Mouse (Mus musculus): ENCODE measurements at regions not wholly inside any gene's neighbourhood (a gene's known extent, or its start where the extent isn't known, plus 50 kb on each side); places are given as distances from the start of the nearest gene placed in this dataset.
A peak's percentile ranks its signal among the peaks of the same experiment; 100 is the strongest.

DNA sequence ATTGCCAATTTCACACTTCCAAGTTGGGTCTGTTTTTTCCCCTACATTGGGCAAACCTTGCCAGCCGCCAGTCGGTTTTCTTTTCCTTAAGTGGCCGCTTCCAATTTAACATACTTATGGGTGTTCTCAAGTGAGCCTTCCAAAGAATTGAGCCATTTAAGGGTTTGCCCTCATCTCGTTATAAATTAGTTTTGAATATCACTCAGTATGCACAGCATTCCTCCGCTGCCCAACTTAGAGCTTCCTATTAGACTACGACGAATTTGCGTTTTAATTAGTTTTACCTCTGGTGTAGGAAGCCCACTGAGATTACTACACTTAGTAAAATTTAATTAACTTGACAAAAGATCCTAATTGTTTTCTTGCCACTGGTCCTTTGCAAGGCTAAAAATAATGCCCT, 209.9 kb downstream of the Cdh11 start:
- H3K36me3 ChIP-seq: no peaks in the 10 kb centered on the region
- no peaks in the 10 kb centered on the region for H3K9me3 ChIP-seq (replicated peaks)
- no peaks in the 10 kb centered on the region for H3K27me3 ChIP-seq (replicated peaks)
- WGBS: 50% methylated on average over 8 of the region's 8 CpGs
- H3K4me2 ChIP-seq: no peak overlapping the region
- no peak for ATAC-seq (ENCODE audit: low FRiP score)
- H3K9ac ChIP-seq (replicated peaks): no peak overlapping the region
- H3K4me1 ChIP-seq: 0 out of 2 replicates have a peak, but pooled peaks cover 6% of the 10 kb centered on the region
- H3K27ac ChIP-seq (replicated peaks): peak overlapping the region; percentile 33; the same call in 1 of the 2 replicates
- no peak overlapping the region for H3K4me3 ChIP-seq (replicated peaks)

DNA sequence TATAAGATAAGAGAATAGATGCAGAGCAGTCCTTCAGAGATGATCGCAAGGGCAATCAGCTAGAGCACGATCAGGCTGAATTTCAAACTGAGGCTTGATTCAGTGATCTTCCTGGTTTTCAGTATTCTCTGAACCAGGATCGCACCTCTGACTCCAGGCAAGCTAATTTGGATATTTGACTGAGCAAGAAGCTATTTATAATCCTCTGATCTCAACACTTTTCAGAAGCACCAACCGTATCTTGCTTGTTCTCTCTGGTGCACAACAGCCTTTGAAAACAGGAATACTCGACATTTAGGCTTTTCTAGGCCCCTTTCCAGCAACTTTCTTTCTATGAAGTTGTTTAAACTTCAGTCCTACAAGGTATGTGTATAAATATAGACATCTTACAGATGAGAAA, 217.7 kb downstream of the Cdh11 start:
- ATAC-seq (ENCODE audit: low FRiP score): no peak
- Histone ChIP-seq H3K36me3 (no peaks in the 10 kb centered on the region), H3K9ac (replicated peaks) (no peak overlapping the region), H3K4me1 (no peaks in the 10 kb centered on the region), H3K4me2 (no peak overlapping the region), H3K9me3 (replicated peaks) (no peaks in the 10 kb centered on the region), H3K4me3 (replicated peaks) (no peak overlapping the region), H3K27me3 (replicated peaks) (no peaks in the 10 kb centered on the region), H3K27ac (replicated peaks) (no peak overlapping the region)
- 92% methylated on average over 5 of the region's 5 CpGs for WGBS

- Histone ChIP-seq H3K4me3 (replicated peaks) (no peak overlapping the region), H3K9me3 (replicated peaks) (no peaks in the 10 kb centered on the region), H3K4me2 (no peak overlapping the region), H3K4me1 (peaks cover 6% of the 10 kb centered on the region), H3K36me3 (no peaks in the 10 kb centered on the region), H3K9ac (replicated peaks) (no peak overlapping the region), H3K27ac (replicated peaks) (no peak overlapping the region; the same call in 1 of the 2 replicates), H3K27me3 (replicated peaks) (no peaks in the 10 kb centered on the region)
- no peak for ATAC-seq (ENCODE audit: low FRiP score)
- WGBS: 78% methylated on average over 6 of the region's 6 CpGs
Observed at GRCm38 (mm10) chr8:102554213-102554612, 231.2 kb downstream of the Cdh11 start.

- H3K9me3 ChIP-seq (replicated peaks): no peaks in the 10 kb centered on the region
- no peaks in the 10 kb centered on the region for H3K36me3 ChIP-seq
- WGBS: 17% methylated on average over 9 of the region's 9 CpGs
- no peaks in the 10 kb centered on the region for H3K27me3 ChIP-seq (replicated peaks)
- no peak overlapping the region for H3K9ac ChIP-seq (replicated peaks)
- H3K4me1 ChIP-seq: peaks cover 6% of the 10 kb centered on the region
- peak overlapping the region; percentile 56 for H3K27ac ChIP-seq (replicated peaks)
- peak overlapping the region; percentile 1; the same call in 1 of the 2 replicates for H3K4me2 ChIP-seq
- ATAC-seq (ENCODE audit: low FRiP score): no peak
- no peak overlapping the region for H3K4me3 ChIP-seq (replicated peaks)
Observed at GRCm38 (mm10) chr8:102553348-102553935, 232.0 kb downstream of the Cdh11 start.

GRCm38 (mm10) chr8:102538886-102539285, 246.6 kb downstream of the Cdh11 start:
- H3K36me3 ChIP-seq: no peaks in the 10 kb centered on the region
- no peaks in the 10 kb centered on the region for H3K27me3 ChIP-seq (replicated peaks)
- WGBS: 63% methylated on average over 3 of the region's 3 CpGs
- no peak overlapping the region for H3K4me3 ChIP-seq (replicated peaks)
- no peaks in the 10 kb centered on the region for H3K9me3 ChIP-seq (replicated peaks)
- ATAC-seq (ENCODE audit: low FRiP score): no peak
- no peak overlapping the region for H3K4me2 ChIP-seq
- no peak overlapping the region for H3K27ac ChIP-seq (replicated peaks)
- H3K9ac ChIP-seq (replicated peaks): no peak overlapping the region
- no peaks in the 10 kb centered on the region for H3K4me1 ChIP-seq

DNA sequence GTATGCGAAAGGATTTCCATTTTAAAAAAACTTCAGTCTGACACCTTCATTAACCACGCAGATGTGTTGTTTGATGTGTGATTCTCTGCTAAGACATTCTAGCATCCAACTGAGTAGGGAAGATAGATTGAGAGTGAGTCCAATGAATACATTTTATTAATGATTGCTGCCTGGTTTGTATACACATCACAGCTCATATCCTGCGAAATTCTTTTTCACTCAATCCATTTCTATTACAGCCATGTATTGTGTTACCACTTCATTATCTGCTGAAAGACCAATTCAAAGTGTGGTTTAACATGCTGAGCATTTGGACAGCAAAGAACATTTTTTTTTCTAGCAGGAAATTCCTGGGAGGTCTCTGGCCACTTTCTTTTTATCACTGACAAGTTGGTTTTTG, 247.4 kb downstream of the Cdh11 start:
- Histone ChIP-seq H3K9ac (replicated peaks) (no peak overlapping the region), H3K36me3 (no peaks in the 10 kb centered on the region), H3K4me1 (no peaks in the 10 kb centered on the region), H3K27ac (replicated peaks) (no peak overlapping the region), H3K4me3 (replicated peaks) (no peak overlapping the region), H3K9me3 (replicated peaks) (no peaks in the 10 kb centered on the region), H3K27me3 (replicated peaks) (no peaks in the 10 kb centered on the region), H3K4me2 (no peak overlapping the region)
- WGBS: 60% methylated on average over 3 of the region's 3 CpGs
- no peak for ATAC-seq (ENCODE audit: low FRiP score)

DNA sequence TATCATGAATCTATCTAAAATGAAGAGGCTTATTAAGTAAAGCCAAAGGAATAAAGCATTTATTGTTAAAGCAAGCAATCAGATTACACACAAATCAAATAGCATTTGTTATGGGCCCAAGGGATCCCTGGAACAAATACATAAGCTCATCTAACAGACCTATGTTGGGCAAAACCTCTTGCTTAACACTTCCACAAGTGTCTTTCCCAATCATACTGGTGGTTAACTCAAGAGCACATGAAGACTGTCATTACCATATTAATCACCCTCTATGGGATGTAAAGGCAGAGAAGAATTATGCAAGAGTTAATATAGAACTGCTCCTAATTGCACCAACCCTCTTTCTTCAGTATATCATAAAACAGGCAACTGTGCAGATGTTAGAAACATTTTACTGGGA, 267.0 kb downstream of the Cdh11 start:
- H3K27ac ChIP-seq (replicated peaks): no peak overlapping the region
- H3K9ac ChIP-seq (replicated peaks): no peak overlapping the region
- no peaks in the 10 kb centered on the region for H3K36me3 ChIP-seq
- ATAC-seq (ENCODE audit: low FRiP score): no peak
- H3K4me2 ChIP-seq: no peak overlapping the region
- no peaks in the 10 kb centered on the region for H3K4me1 ChIP-seq
- H3K27me3 ChIP-seq (replicated peaks): no peaks in the 10 kb centered on the region
- no peak overlapping the region for H3K4me3 ChIP-seq (replicated peaks)
- H3K9me3 ChIP-seq (replicated peaks): no peaks in the 10 kb centered on the region

DNA sequence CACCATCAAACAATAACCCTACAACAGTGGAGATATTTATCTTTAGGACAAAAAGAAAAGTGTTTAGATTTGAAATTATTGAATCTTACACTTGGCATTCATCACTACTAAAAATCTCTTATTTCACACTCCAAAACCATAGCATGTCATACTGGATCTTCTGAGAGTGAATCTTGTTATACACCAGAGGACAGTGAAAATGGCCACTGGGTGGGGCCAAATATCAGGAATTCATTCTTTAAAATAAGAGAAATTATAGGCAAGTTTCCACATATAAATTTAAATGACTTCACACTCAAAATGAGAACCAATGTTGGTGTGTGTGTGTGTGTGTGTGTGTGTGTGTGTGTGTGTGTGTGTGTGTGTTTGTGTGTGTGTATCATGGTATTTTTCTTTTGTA, 269.7 kb downstream of the Cdh11 start:
- Histone ChIP-seq H3K4me1 (no peaks in the 10 kb centered on the region), H3K4me3 (replicated peaks) (no peak overlapping the region), H3K27me3 (replicated peaks) (no peaks in the 10 kb centered on the region), H3K36me3 (no peaks in the 10 kb centered on the region), H3K9ac (replicated peaks) (no peak overlapping the region), H3K4me2 (no peak overlapping the region), H3K27ac (replicated peaks) (no peak overlapping the region), H3K9me3 (replicated peaks) (no peaks in the 10 kb centered on the region)
- no peak for ATAC-seq (ENCODE audit: low FRiP score)

DNA sequence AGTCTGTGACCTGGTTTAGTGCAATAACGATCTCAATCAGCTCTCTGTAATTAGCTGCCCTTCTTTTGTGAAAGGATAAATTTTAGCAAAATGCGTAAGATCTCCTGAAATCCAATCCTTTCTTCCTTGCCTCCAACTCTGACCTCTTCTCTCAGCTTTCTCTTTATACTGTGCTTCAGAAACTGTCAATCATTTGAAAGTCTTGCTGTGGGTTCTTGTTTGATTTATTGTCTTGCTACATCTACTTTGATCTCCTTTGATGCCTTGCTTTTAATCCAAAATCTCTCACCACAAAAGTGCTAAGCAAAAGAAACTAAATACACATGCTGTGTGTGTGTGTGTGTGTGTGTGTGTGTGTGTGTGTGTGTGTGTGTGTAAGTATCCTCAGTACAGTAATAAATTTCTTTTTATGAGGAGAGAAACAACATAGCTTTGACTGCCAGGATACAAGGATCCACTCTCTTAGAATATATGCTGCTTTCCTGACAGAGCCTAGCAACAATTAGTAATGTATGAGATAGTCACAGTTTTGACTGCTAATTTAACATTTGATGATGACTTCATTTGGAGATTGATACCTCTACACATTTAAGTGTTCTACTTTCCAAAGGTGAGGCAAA, 270.5 kb downstream of the Cdh11 start:
- no peak overlapping the region for H3K27ac ChIP-seq (replicated peaks)
- ATAC-seq (ENCODE audit: low FRiP score): no peak
- no peaks in the 10 kb centered on the region for H3K36me3 ChIP-seq
- no peak overlapping the region for H3K4me3 ChIP-seq (replicated peaks)
- no peak overlapping the region for H3K9ac ChIP-seq (replicated peaks)
- WGBS: 68% methylated on average over 2 of the region's 2 CpGs
- H3K27me3 ChIP-seq (replicated peaks): no peaks in the 10 kb centered on the region
- no peaks in the 10 kb centered on the region for H3K4me1 ChIP-seq
- H3K9me3 ChIP-seq (replicated peaks): no peaks in the 10 kb centered on the region
- H3K4me2 ChIP-seq: no peak overlapping the region

DNA sequence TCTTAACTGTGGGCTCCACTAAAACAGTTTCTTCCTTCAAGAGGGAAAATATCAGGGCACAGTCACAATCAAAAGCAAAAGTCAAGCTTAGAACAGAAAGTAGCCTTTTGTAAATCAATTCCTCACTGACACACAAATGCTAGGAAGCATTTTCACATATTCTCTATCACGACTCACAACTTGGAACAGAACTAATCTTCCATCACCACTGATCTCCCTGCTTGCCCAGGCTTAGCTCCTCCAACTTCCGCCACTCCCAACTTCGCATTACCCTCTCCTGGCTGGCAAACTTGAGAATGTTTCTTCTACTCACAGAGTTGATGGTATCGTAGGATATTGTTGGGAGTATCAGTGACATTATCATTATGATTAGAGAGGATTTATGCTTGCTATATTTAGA, 284.7 kb downstream of the Cdh11 start:
- H3K27ac ChIP-seq (replicated peaks): no peak overlapping the region
- H3K36me3 ChIP-seq: no peaks in the 10 kb centered on the region
- no peaks in the 10 kb centered on the region for H3K27me3 ChIP-seq (replicated peaks)
- H3K9ac ChIP-seq (replicated peaks): no peak overlapping the region
- no peaks in the 10 kb centered on the region for H3K4me1 ChIP-seq
- ATAC-seq (ENCODE audit: low FRiP score): no peak
- 88% methylated on average over 4 of the region's 4 CpGs for WGBS
- no peak overlapping the region for H3K4me2 ChIP-seq
- H3K4me3 ChIP-seq (replicated peaks): no peak overlapping the region
- H3K9me3 ChIP-seq (replicated peaks): no peaks in the 10 kb centered on the region

DNA sequence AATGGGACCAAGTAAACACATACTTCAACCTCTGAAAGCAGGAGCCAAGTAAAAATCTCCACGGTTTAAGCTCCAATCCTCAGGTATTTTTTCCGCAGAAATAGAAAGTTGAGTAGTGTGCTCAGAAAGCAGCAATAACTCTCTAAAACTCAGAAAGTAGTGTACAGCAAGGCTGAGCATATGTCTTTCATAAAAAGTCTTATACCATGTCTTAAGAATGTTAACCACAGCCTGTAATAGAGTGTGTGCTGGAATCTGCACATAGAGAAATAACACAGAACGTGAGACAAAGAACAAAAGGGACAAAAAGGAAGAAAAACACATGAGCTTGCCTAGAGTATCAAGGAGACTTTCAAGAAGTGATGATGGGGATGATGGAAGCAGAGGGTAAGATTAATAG, 285.2 kb downstream of the Cdh11 start:
- no peak overlapping the region for H3K4me2 ChIP-seq
- no peak overlapping the region for H3K9ac ChIP-seq (replicated peaks)
- no peaks in the 10 kb centered on the region for H3K4me1 ChIP-seq
- ATAC-seq (ENCODE audit: low FRiP score): no peak
- WGBS: 89% methylated on average over 3 of the region's 3 CpGs
- H3K36me3 ChIP-seq: no peaks in the 10 kb centered on the region
- H3K4me3 ChIP-seq (replicated peaks): no peak overlapping the region
- H3K27me3 ChIP-seq (replicated peaks): no peaks in the 10 kb centered on the region
- no peak overlapping the region for H3K27ac ChIP-seq (replicated peaks)
- H3K9me3 ChIP-seq (replicated peaks): no peaks in the 10 kb centered on the region

DNA sequence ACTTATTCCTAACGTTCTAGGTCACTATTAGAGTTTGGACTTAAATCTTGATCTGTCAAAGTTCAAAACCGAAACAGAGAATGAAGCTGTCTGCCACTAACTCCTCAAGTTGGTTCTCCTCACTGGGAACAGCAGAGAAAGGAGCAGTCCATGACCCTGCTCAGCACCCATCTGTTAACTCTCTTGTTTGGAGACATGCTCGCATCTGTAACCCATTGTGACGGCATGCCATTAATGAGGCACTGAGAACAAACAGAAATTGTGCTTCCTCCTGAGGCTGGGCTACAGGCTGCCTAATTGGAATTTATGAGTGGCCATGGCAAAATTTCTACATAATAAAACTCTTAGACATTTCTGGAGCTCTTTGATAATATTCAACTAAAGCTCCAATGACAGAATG, 286.4 kb downstream of the Cdh11 start:
- no peaks in the 10 kb centered on the region for H3K9me3 ChIP-seq (replicated peaks)
- no peak overlapping the region for H3K27ac ChIP-seq (replicated peaks)
- 29% methylated on average over 4 of the region's 4 CpGs for WGBS
- no peaks in the 10 kb centered on the region for H3K4me1 ChIP-seq
- no peaks in the 10 kb centered on the region for H3K27me3 ChIP-seq (replicated peaks)
- no peak for ATAC-seq (ENCODE audit: low FRiP score)
- no peak overlapping the region for H3K4me3 ChIP-seq (replicated peaks)
- no peaks in the 10 kb centered on the region for H3K36me3 ChIP-seq
- no peak overlapping the region for H3K9ac ChIP-seq (replicated peaks)
- no peak overlapping the region for H3K4me2 ChIP-seq

Data from neural tube, embryonic 15.5 days (tissue).